Comparison of ENCODE assay signal across 23 mouse cellular contexts in genomic region chr8:97701706-97702105, GRCm38 (mm10).
DNase-seq lines count a peak whose midpoint lies in the region; ATAC-seq and TF ChIP-seq lines count a peak whose summit lies in the region.
"Had no signal": no experiment of that assay in that cellular context is flagged by ENCODE, and none has a peak within 500 bp of the region (broad histone marks: within the 10 kb centered on the region; RNA-seq: fewer than 3 reads in every experiment).

No protein-coding gene starts in this region.

- H3K4me3 ChIP-seq in forebrain, postnatal 0 days (ENCODE audit: low read depth, low read length), result no peak overlapping the region
- no peak overlapping the region for H3K4me3 ChIP-seq in forebrain, embryonic 16.5 days (replicated peaks; ENCODE audit: low read length)
- no peak overlapping the region for H3K4me3 ChIP-seq in lung, embryonic 14.5 days (ENCODE audit: low read depth, low read length)
- no peak overlapping the region for H3K4me3 ChIP-seq in lung, postnatal 0 days (ENCODE audit: low read depth, low read length)
- H3K4me3 ChIP-seq: embryonic facial prominence, embryonic 13.5 days; forebrain, embryonic 15.5 days; heart, adult 2 months; heart, embryonic 15.5 days had no signal

- TF ChIP-seq CTCF in forebrain, postnatal 0 days (IDR thresholded peaks at IDR 0.05; ENCODE audit: low read depth), result no peak
- TF ChIP-seq CTCF in lung, embryonic 14.5 days (IDR thresholded peaks at IDR 0.05; ENCODE audit: low read depth), result no peak
- no peak for TF ChIP-seq CTCF in lung, postnatal 0 days (IDR thresholded peaks at IDR 0.05)

- no peaks in the 10 kb centered on the region for H3K27me3 ChIP-seq in forebrain, postnatal 0 days (ENCODE audit: insufficient read depth, low read length)
- H3K27me3 ChIP-seq in forebrain, embryonic 16.5 days (replicated peaks; ENCODE audit: control insufficient read depth, insufficient read depth, low read length), result no peaks in the 10 kb centered on the region
- no peaks in the 10 kb centered on the region for H3K27me3 ChIP-seq in lung, embryonic 14.5 days (ENCODE audit: insufficient read depth, low read length)
- H3K27me3 ChIP-seq in lung, postnatal 0 days (replicated peaks; ENCODE audit: insufficient read depth, low read length), result no peaks in the 10 kb centered on the region
- H3K27me3 ChIP-seq: embryonic facial prominence, embryonic 13.5 days; forebrain, embryonic 15.5 days; heart, embryonic 15.5 days had no signal

- no peak overlapping the region for H3K4me2 ChIP-seq in forebrain, postnatal 0 days (ENCODE audit: low read depth)
- H3K4me2 ChIP-seq in forebrain, embryonic 16.5 days (ENCODE audit: low read length), result no peak overlapping the region
- no peak overlapping the region for H3K4me2 ChIP-seq in lung, embryonic 14.5 days
- H3K4me2 ChIP-seq in lung, postnatal 0 days (replicated peaks; ENCODE audit: low read depth, low read length), result no peak overlapping the region
- H3K4me2 ChIP-seq: embryonic facial prominence, embryonic 13.5 days; forebrain, embryonic 15.5 days; heart, embryonic 11.5 days; heart, embryonic 15.5 days; hindbrain, embryonic 14.5 days had no signal

- TF ChIP-seq EP300 in lung, postnatal 0 days (IDR thresholded peaks at IDR 0.05), result no peak

- H3K27ac ChIP-seq in forebrain, postnatal 0 days (ENCODE audit: low read depth, low read length), result no peak overlapping the region
- H3K27ac ChIP-seq in forebrain, embryonic 16.5 days (ENCODE audit: low read length), result no peak overlapping the region
- no peak overlapping the region for H3K27ac ChIP-seq in lung, embryonic 14.5 days (ENCODE audit: low read depth)
- H3K27ac ChIP-seq in lung, postnatal 0 days (ENCODE audit: low read length), result no peak overlapping the region
- H3K27ac ChIP-seq: embryonic facial prominence, embryonic 13.5 days; forebrain, embryonic 15.5 days; heart, adult 2 months; heart, embryonic 15.5 days; hindbrain, embryonic 14.5 days had no signal

- no peak overlapping the region for H3K9ac ChIP-seq in forebrain, postnatal 0 days
- H3K9ac ChIP-seq in forebrain, embryonic 16.5 days (replicated peaks; ENCODE audit: low read depth, low read length), result no peak overlapping the region
- no peak overlapping the region for H3K9ac ChIP-seq in lung, embryonic 14.5 days
- H3K9ac ChIP-seq in lung, postnatal 0 days (replicated peaks; ENCODE audit: low read depth), result no peak overlapping the region
- H3K9ac ChIP-seq: embryonic facial prominence, embryonic 13.5 days; forebrain, embryonic 15.5 days; heart, embryonic 15.5 days; hindbrain, embryonic 14.5 days had no signal

- WGBS in forebrain, postnatal 0 days, result 88% methylated on average over 1 of the region's 1 CpGs
- WGBS in forebrain, embryonic 16.5 days, result 88% methylated on average over 1 of the region's 1 CpGs
- 92% methylated on average over 1 of the region's 1 CpGs for WGBS in lung, embryonic 14.5 days
- 96% methylated on average over 1 of the region's 1 CpGs for WGBS in lung, postnatal 0 days

- DNase-seq in cerebellum, postnatal 10 days, result peak; percentile 12 to 35
- no peak for DNase-seq in cerebellum, adult 9-11 months
- DNase-seq in forebrain, postnatal 0 days, result peak; percentile 39
- DNase-seq in lung, embryonic 14.5 days, result peak; percentile 42
- no peak for DNase-seq in lung, postnatal 0 days (ENCODE audit: low spot score)
- peak; percentile 3 for DNase-seq in right cerebral cortex, postnatal 14 days
- no peak for DNase-seq in right cerebral cortex, postnatal 25 days
- DNase-seq: adrenal gland, adult 8-10 months; adrenal gland, postnatal 36 days; B cell, adult 2 months; cerebellum, adult 11-12 months; cerebellum, postnatal 25 days; gastrocnemius, postnatal 14 days; heart, adult 2 months; heart, postnatal 14 days had no signal

- ATAC-seq in forebrain, postnatal 0 days, result no peak
- ATAC-seq in forebrain, embryonic 16.5 days, result no peak
- ATAC-seq in lung, embryonic 14.5 days (ENCODE audit: insufficient read depth), result no peak
- no peak for ATAC-seq in lung, postnatal 0 days
- ATAC-seq: CD4-positive, CD25-positive, alpha-beta regulatory T cell, adult 4 months; forebrain, embryonic 15.5 days had no signal

- no peaks in the 10 kb centered on the region for H3K36me3 ChIP-seq in forebrain, postnatal 0 days (ENCODE audit: insufficient read depth)
- H3K36me3 ChIP-seq in forebrain, embryonic 16.5 days (ENCODE audit: control insufficient read depth, insufficient read depth), result no peaks in the 10 kb centered on the region
- H3K36me3 ChIP-seq in lung, embryonic 14.5 days (ENCODE audit: insufficient read depth), result no peaks in the 10 kb centered on the region
- H3K36me3 ChIP-seq in lung, postnatal 0 days (ENCODE audit: insufficient read depth, low read length), result no peaks in the 10 kb centered on the region
- H3K36me3 ChIP-seq: embryonic facial prominence, embryonic 13.5 days; forebrain, embryonic 15.5 days; G1E; heart, embryonic 15.5 days had no signal

- H3K9me3 ChIP-seq in forebrain, postnatal 0 days (ENCODE audit: low read length), result no peaks in the 10 kb centered on the region
- no peaks in the 10 kb centered on the region for H3K9me3 ChIP-seq in forebrain, embryonic 16.5 days (ENCODE audit: control insufficient read depth, low read length)
- no peaks in the 10 kb centered on the region for H3K9me3 ChIP-seq in lung, embryonic 14.5 days (ENCODE audit: low read depth, low read length)
- no peaks in the 10 kb centered on the region for H3K9me3 ChIP-seq in lung, postnatal 0 days (ENCODE audit: low read length)
- H3K9me3 ChIP-seq: embryonic facial prominence, embryonic 13.5 days; forebrain, embryonic 15.5 days; G1E; heart, embryonic 15.5 days had no signal

- H3K4me1 ChIP-seq in forebrain, postnatal 0 days (ENCODE audit: insufficient read depth), result no peaks in the 10 kb centered on the region
- H3K4me1 ChIP-seq in forebrain, embryonic 16.5 days (replicated peaks; ENCODE audit: control insufficient read depth, insufficient read depth, low read length), result no peaks in the 10 kb centered on the region
- H3K4me1 ChIP-seq in lung, embryonic 14.5 days (ENCODE audit: insufficient read depth), result no peaks in the 10 kb centered on the region
- no peaks in the 10 kb centered on the region for H3K4me1 ChIP-seq in lung, postnatal 0 days (ENCODE audit: insufficient read depth, low read depth, low read length)
- H3K4me1 ChIP-seq: embryonic facial prominence, embryonic 13.5 days; forebrain, embryonic 15.5 days; heart, embryonic 15.5 days had no signal

Comparison
In these comparisons a context has a peak if more than half of its experiments do, and no peak if none do; other contexts are left out.
1. DNase-seq: peak in cerebellum, postnatal 10 days (2 of 2), forebrain, postnatal 0 days (single experiment), lung, embryonic 14.5 days (single experiment) and right cerebral cortex, postnatal 14 days (single experiment); none in cerebellum, adult 9-11 months (single experiment), lung, postnatal 0 days (single experiment) and right cerebral cortex, postnatal 25 days (single experiment).